Mouse (Mus musculus) C2C12 (cell line): ENCODE results near the gene Aspn. TPM values are rescaled to one million over a fixed set of nuclear protein-coding genes. Genes with fewer than 3 reads are reported as not detected.
"Not testable (repeated sequence)": the region's sequence is repeated elsewhere in the genome, so short reads cannot be mapped to it uniquely, and the experiment has no call there.

Experiments
- H3K27me3 ChIP-seq: one replicate; pipeline ENCODE4 v1.6.1; 2011; ENCODE audit not compliant: control insufficient read depth, insufficient read depth, insufficient read length
- H3K36me3 ChIP-seq: one replicate; pipeline ENCODE4 v1.6.1; 2011; ENCODE audit not compliant: control insufficient read depth, insufficient read depth
- H3K4me3 ChIP-seq: one replicate; pipeline ENCODE4 v1.5.1; 2011; ENCODE audit warnings: mild to moderate bottlenecking, control low read depth; ENCODE audit not compliant: poor library complexity, insufficient read depth, severe bottlenecking
- H3K79me2 ChIP-seq: one replicate; pipeline ENCODE4 v1.6.1; 2011; ENCODE audit not compliant: control insufficient read depth, insufficient read depth
- H3K79me3 ChIP-seq: one replicate; pipeline ENCODE4 v1.6.1; 2011; ENCODE audit warnings: low read depth, control low read depth
- H3ac ChIP-seq: one replicate; pipeline ENCODE3; 2011; ENCODE audit warnings: low read depth; ENCODE audit not compliant: control insufficient read depth, insufficient read length
- CEBPB ChIP-seq: IDR thresholded peaks from one replicate; pipeline ENCODE4 v1.6.1; 2011; ENCODE audit warnings: low read depth, mild to moderate bottlenecking, control low read depth, moderate library complexity
- CTCF ChIP-seq: IDR thresholded peaks from one replicate; pipeline ENCODE4 v1.5.1; 2011; ENCODE audit not compliant: control insufficient read depth, insufficient read depth, insufficient read length
- FOSL1 ChIP-seq: IDR thresholded peaks from one replicate; pipeline ENCODE4 v1.8.0; 2011; ENCODE audit warnings: mild to moderate bottlenecking, low read length; ENCODE audit not compliant: poor library complexity, insufficient read depth, severe bottlenecking
- MAX ChIP-seq: IDR thresholded peaks from one replicate; pipeline ENCODE4 v1.6.1; 2011; ENCODE audit warnings: mild to moderate bottlenecking, control low read depth
- MYOD1 ChIP-seq: IDR thresholded peaks from one replicate; pipeline ENCODE4 v1.6.1; 2011; ENCODE audit warnings: low read depth; ENCODE audit not compliant: control insufficient read depth, insufficient read length
- MYOG ChIP-seq: IDR thresholded peaks from one replicate; pipeline ENCODE4 v1.6.1; 2011; ENCODE audit not compliant: control insufficient read depth, insufficient read length; ENCODE audit errors: extremely low read depth
- USF1 ChIP-seq: IDR thresholded peaks from one replicate; pipeline ENCODE4 v1.6.1; 2011; ENCODE audit warnings: low read depth, mild to moderate bottlenecking, control low read depth, moderate library complexity
- polyA plus RNA-seq: library from polyadenylated mRNA; unstranded; fragments of >200 nt; fragmentation: generic; extraction: Trizol; gene quantifications from one replicate; pipeline ENCODE4 v1.2.1, GENCODE M21; 2012; ENCODE audit warnings: missing spikeins

The Aspn gene
- polyA plus RNA-seq, 1 experiment: 0.14 TPM

DNA sequence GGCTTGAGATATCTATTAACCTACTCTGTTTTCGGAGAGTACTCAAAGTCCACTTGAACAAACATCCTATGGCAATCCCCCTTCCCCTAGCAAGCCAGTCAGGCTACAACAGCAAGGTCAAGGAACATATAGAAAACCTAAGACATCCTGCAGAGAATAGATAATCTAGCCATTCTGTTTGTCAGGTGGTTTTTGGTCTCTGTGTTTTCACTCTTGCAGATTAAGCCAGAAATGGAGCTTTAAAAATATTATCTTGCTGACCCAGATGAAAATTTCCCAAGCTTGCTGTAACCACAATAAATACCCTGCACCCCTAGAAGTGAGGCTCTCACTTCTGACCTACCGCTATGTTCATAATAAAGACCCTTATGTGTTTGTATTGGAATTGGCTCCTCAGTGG, 27.2 kb downstream of the Aspn start:
- TF ChIP-seq MYOG (no peak), CTCF (no peak), USF1 (no peak), MAX (no peak), FOSL1 (no peak), CEBPB (no peak), MYOD1 (no peak)
- no peaks in the 10 kb centered on the region for H3K79me2 ChIP-seq
- no peaks in the 10 kb centered on the region for H3K79me3 ChIP-seq

DNA sequence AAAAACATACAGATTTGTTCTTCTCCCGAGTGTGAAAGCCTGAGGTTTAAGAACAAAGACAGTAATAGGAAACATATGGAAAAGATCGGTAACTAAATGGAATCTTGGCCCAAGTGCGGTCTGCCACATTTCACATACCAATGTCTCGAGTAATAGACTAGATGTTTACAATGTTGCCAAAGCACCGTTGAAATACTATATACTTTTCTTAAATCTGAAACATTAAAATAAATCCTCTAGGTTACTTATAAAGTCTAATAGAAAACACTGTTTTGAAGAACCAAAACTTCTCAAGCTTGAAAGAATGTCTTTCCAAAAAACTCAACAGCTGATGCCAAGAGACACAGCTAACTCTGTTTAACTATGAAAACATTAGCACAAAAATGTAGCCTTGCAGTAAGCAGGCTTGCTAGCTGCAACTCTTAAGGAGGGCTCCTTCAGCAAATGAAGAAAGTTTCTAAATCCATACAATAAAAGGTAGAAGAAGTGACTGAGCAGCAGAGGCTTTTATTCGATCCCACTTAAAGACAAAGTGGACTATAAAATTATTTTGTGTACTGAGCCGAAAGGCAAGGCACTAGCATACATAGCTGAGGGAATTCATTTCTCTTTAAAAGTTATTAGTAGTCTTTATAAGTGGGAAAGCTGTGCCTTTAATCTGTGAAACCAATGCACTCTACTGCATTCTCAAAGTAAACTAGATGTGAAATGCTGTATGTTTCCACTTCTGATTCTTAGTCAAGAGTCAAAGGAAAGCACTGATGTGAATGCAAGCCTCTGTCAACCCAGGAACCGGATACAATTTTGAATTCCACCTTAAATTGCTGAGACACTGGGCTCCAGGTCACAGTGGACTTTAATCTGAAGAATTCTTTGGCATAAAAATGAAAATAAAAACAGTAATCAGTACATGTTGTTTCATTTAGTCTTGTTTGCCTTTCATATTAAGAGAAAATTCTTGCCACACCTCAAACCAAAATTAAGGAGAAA, 37.6 kb downstream of the Aspn start, which contains the start of gene Omd:
Gene Omd (plus strand): TSS at position 922 of the 990 bp plus-strand sequence.
- TF ChIP-seq CTCF: no peak
- TF ChIP-seq MYOG: no peak
- TF ChIP-seq USF1: no peak
- TF ChIP-seq MYOD1: no peak
- TF ChIP-seq CEBPB: peak; percentile 31
- no peak for TF ChIP-seq MAX
- TF ChIP-seq FOSL1: no peak
- H3K79me3 ChIP-seq: peaks cover under 1% of the 10 kb centered on the region
- peaks cover 19% of the 10 kb centered on the region for H3K79me2 ChIP-seq
- no peak within 1 kb of the TSS for H3ac ChIP-seq
- H3K36me3 ChIP-seq: no peaks in the 10 kb centered on the region
- no peaks in the 10 kb centered on the region for H3K27me3 ChIP-seq
- no peak within 1 kb of the TSS for H3K4me3 ChIP-seq

More for the DNA sequence above, 27.2 kb downstream of the Aspn start:
- Histone ChIP-seq H3K27me3 (no peaks in the 10 kb centered on the region), H3K4me3 (no peak overlapping the region), H3K36me3 (no peaks in the 10 kb centered on the region), H3ac (no peak overlapping the region)

DNA sequence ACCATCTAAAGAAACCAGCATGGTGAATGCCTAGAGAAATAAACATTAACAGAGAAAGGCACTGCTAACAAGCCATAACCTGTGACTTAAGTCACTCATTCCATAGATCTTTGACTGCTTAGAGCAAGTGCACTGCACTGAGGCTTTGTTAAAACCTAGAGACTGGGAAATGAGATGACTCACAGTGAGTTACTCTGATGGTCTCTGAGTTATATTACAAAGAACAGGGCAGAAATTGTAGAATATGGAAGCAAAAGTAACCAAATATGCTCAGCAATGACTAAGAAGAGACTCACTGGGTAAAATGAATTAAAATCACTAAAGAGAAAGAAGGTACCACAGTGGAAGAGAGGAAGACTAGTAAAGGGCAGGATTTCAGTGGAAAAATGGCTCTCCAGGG, 39.6 kb downstream of the Aspn start:
- no peaks in the 10 kb centered on the region for H3K36me3 ChIP-seq
- TF ChIP-seq FOSL1: peak; percentile 83
- TF ChIP-seq CTCF: no peak
- no peak for TF ChIP-seq CEBPB
- TF ChIP-seq MYOG: no peak
- peak; percentile 64 for TF ChIP-seq MYOD1
- no peaks in the 10 kb centered on the region for H3K27me3 ChIP-seq
- H3K4me3 ChIP-seq: no peak overlapping the region
- peaks cover 3% of the 10 kb centered on the region for H3K79me3 ChIP-seq
- no peak overlapping the region for H3ac ChIP-seq
- peaks cover 22% of the 10 kb centered on the region for H3K79me2 ChIP-seq

DNA sequence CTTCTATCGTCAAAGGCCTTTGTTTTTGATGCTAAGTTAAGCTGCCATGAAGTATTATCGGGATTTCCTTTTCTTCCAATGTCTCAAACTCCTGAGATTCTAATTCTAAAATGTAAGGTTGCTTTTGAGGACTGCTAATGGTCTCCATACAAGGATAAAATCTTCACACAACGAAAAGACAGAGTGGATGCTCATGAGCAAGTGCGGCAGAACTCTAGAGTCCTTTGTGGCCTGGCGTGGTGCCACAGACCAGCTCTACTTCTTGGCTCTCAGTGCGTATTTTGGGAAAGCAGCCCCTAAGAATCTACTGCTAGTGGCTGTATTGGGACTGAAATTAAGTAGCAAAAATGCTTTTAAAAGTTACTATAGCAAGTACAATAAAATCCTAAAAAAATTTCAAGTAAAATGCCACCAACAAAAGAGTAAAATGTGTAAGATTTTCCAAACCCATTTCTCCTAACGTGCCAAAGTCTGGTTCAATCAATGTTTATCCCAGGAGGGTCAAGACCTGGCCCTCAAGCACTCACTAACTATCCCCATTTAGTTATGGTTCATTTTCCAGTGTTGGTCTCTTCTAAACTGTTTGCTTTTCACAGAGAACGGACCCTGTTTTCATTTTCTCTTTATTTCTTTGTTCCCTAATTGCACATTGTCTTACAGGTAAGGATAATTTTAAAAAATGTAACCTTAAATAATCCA, 40.2 kb downstream of the Aspn start:
- Histone ChIP-seq H3ac (no peak overlapping the region), H3K27me3 (no peaks in the 10 kb centered on the region), H3K79me3 (peaks cover 3% of the 10 kb centered on the region), H3K4me3 (no peak overlapping the region), H3K79me2 (peaks cover 21% of the 10 kb centered on the region), H3K36me3 (no peaks in the 10 kb centered on the region)
- TF ChIP-seq MYOG (no peak), MAX (no peak), MYOD1 (peak; percentile 5), CTCF (no peak)

DNA sequence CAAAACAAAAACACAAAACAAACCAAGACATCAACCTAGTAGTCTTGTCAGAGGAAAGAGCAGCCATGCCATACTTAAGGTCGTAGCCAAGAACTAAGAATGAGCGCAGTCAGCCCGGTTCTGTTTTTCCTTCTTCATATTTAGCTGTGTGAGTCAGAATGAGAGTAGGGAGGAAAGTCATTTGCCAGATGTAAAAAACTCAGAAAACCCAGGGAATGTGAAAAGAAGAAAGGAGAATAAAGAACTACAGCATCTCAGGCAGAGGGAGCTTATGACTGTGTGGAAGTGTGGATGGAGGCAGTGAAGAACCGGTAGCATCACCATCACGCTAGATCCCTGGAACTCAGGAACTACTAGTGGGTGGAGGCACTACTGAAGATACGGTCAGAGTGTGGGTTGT, 41.8 kb downstream of the Aspn start:
- Histone ChIP-seq H3K4me3 (no peak overlapping the region), H3K27me3 (no peaks in the 10 kb centered on the region), H3K36me3 (no peaks in the 10 kb centered on the region), H3ac (no peak overlapping the region), H3K79me3 (peaks cover 3% of the 10 kb centered on the region), H3K79me2 (peaks cover 12% of the 10 kb centered on the region)
- no peak for TF ChIP-seq CTCF
- no peak for TF ChIP-seq CEBPB
- TF ChIP-seq MYOD1: no peak
- TF ChIP-seq USF1: no peak
- no peak for TF ChIP-seq MYOG
- TF ChIP-seq FOSL1: no peak
- TF ChIP-seq MAX: no peak

DNA sequence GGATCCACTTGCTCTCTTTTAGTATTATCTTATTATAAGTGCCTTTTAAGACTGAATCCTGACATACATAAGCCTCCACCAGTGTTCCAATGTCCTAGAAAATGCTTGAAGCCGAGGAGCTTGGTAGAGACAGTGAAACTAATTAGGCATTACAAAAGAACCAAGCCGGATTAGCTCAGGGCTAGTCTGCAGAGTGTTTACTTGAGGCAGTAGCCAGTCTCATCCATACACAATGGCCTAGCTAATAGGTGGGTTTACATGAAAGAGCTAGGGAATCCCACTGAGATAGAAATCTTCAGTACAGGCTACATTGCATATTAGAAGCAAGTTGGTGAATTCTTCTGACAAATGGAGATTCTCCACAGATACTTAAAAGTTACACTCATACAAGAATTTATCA, 58.3 kb downstream of the Aspn start:
- H3K4me3 ChIP-seq, H3K79me3 ChIP-seq, H3K27me3 ChIP-seq, H3K79me2 ChIP-seq, H3K36me3 ChIP-seq, H3ac ChIP-seq: not testable (repeated sequence)
